Mouse (Mus musculus): ENCODE results near the gene Slc22a2. TPM values are rescaled to one million over a fixed set of nuclear protein-coding genes. Genes with fewer than 3 reads are reported as not detected.
A peak's percentile ranks its signal among the peaks of the same experiment; 100 is the strongest.
"Not testable (repeated sequence)": the region's sequence is repeated elsewhere in the genome, so short reads cannot be mapped to it uniquely, and the experiment has no call there.

Slc22a2 gene
- 1 to 10 TPM in 2 of 3 experiments, under 1 TPM in 1; 0.43 to 8.6 (median 7.9) TPM for polyA plus RNA-seq (2017; shearing (Covaris generic))

DNA sequence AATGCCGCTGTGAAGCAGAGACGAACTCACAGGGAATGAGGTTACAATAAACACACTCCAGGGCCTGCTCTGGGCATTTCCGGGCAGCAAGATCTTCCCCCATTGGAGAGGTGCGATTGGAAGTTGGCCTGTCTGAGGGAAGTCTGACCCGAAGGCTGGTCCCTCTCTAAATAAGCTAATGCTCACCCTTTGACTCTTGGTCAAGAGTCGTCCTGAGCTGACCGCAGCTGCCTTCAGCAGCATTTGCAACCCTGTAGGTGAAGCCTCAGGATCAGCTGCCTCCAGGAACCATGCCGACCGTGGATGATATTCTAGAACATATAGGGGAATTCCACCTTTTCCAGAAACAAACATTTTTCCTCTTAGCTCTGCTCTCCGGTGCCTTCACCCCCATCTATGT, at the start of gene Slc22a2:
Gene Slc22a2 (plus strand): TSS at position 142 of the 400 bp plus-strand sequence.
- no peak for ATAC-seq

DNA sequence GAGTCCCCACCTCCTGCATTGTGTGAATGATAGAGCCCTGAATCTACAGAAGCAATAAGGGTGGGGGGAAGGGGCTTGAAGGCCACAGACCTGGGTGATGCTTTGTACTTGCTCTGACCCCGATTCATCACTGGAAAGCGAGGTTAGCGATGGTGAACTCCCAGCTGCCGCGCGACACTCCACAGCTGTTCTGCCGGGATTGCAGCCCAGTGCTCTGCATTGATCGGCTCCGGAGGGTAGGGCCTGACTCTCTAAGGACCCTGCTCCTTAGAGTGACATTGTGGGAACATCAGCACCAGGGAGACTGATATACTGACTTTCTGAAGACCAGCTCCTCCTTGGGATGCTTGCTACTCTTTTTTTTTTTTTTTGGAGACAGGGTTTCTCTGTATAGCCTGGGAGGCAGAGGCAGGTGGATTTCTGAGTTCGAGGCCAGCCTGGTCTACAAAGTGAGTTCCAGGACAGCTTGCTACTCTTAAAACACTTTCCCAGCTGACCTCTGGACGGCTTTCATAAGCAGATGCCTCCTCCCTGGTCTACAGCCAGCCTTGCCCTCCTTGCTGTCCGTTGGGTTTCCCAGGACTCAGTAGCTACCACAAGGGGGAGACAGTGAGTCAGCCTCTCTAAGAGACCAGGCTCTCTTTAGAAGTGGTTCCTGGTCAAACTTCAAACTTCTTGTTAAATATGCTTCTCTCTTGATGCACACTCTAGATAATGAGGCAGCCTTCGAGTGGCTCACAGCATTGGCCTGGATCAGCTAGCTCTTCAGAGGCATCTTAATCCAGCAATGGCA, 49.4 kb upstream of the Slc22a2 start:
- ATAC-seq, result peak; percentile 54

DNA sequence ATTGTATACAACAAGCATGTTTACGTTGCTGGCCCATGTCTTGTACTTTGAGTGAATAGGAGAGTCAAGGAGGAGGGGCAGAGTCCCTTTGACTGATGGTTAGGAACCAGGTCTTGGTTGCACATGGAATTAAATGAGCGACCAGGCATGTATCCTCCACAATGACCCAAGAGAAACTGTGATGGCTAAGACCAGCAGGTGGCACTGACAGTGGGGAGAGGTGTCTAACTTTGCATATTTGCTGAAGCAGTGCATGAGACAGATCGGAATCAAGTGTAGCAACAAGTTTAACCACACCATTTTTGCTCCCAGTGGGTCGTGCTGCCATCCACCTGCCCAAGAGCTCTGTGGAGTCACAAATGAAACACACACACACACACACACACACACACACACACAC, 21.7 kb upstream of the Slc22a2 start:
- ATAC-seq, result no peak

DNA sequence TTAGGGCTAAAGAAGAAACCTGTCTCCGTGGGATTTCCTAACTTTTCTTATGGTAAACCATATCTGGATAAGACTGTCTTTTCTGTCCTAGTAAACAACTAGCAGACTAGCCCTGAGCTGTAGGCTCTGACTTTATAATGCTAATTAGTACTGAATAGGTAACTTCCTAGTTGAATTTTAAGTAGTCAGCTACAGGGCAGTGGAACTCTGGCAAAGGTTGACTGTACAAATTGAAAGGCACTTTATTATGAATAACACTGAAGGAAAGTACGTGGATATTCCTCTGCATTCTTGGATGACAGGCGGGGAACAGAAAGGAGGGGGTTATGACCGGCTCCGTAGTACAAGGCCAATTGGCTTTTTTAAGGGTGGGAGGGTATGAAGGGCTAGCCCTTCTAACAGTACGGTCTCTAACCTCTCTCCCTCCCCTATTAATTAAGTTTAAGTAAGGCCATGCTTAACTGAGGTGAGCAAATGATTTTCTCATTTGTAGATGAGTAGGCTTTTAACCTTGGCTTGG, 19.4 kb upstream of the Slc22a2 start:
- ATAC-seq, result not testable (repeated sequence)

DNA sequence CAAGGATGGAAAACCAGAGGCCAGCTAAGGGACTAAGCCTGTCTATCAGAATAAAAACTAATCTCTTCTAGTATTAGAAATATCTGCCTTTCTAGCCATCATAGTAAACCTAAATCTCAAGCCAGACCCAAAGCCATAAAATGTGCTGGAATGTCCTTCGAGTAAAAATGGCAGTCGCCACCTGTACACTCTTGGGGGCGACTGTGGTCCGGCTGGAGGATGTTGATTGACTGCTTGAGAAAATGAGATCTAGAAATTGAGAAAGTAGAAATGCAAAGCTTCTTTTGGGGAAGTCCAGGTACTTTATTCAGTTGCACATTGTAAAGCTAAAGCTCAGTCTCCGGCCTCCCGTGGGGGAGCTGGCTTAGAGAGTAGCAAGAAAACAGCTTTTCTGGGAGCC, 18.5 kb upstream of the Slc22a2 start:
- ATAC-seq, result no peak

DNA sequence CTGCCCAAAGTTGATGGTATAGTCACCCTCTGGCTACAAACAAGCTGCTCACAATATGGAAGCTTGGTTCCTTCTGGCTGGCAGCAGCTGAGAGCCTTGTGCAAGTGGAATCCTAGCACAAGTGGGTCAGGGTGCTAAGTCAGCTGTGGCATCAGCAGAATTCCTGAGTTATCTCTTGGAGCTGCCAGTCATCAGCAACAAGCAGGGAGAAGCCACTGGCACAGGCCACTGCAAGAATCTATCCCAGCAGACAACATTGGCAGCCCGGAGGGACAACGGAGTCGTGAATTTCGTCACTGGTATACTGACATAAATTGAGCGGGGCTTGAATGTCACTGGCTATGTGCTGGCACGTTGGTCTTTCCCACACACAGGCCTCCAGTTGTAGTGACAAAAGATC, 12.6 kb upstream of the Slc22a2 start:
- no peak for ATAC-seq

DNA sequence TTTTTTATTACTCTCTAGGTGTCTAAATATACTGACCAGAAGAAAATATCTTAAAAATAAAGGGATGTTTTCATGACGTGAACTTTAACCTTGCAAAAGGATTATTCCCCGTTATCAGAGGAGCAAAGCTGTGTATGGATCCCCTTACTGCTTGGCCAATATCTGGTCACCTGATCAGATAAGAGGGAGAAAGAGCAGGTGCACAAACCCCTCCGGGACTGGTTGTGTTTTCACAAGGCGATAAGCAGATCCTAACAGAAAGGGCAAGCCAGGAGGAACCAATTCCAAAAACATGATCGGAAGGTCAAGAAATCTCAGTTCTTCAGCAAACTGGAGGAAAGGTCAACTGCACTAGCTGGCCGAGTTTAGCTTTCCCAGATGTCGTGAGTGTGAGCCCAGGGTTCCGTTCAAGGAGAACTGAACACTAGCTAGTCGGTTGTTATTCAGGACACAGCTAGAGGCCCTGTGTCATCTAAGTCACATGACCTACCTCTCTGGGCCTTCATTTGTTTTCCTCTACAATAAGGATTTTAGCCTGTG, 11.9 kb upstream of the Slc22a2 start:
- ATAC-seq, result no peak

DNA sequence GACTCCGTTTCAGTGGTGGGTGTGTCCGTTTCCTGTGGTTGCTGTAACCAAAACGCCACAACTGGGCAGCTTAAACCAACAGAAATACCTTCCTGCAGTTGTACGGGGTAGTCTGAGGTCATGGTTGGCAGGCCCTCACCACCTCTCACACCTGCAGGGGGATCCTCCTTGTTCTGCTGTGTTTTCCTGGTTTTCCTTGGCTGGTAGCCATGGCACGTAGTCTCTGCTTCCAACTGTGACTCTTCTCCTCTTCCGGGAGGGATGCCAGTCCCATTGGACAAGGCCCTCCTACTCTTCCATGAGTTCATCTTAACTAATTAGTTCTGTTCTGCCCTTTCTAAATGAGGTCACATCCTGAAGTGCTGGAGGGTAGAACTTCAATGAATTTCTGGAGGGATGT, 8.5 kb upstream of the Slc22a2 start:
- no peak for ATAC-seq

DNA sequence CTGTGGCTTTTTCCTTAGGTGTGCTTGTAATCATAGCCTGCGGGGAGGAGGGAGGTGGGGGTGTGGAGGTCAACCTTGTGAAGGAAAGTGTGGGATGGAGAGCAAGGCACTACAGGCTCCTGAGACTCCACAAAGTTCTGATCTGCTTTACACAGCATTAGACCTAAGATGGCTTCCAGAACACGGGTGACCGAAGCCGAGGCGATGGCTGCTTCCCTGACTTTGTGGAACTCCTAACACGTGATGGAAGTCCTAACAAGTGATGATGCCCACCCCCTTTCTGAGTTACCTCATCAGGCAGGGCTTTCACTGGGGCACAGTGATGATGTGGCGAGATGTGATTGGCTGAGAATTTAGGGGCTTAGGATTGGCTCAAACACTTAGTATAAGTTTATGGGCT, 6.8 kb upstream of the Slc22a2 start:
- no peak for ATAC-seq

DNA sequence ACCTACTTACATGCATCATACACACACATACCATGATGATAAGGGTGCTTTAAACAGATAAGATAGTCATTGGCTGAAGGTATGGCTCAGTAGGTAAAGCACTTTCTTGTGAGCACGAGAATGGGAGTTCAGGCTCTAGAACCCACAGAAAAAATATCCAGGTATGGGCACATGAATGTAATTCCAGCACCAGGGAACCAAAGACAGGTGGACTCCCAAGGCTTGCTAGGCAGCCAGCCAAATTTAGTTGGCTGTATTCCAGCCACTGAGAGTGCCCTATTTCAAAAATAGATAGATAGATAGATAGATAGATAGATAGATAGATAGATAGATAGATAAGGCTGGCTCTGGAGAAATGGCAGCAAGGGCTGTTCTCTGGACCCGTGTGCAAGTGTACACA, 1.4 kb downstream of the Slc22a2 start:
- no peak for ATAC-seq

DNA sequence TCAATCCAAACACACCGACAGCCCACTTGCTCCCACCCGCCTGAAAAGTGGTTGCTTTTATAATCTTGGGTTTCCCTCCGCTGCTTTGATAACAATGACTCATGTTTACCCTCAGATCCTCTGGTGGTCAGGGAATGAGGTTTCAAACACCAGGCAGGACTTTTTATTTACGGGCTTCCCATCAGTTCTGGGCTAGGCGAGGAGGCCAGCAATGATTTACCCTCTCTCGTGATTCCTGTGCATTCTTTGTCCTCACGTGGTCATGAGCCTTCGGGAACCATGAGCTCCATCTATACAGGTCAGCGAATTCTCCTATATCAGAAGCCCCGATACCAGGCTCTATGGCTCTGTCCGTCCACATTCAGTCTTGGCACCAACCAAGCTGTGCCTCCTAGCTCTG, 3.0 kb downstream of the Slc22a2 start:
- no peak for ATAC-seq

DNA sequence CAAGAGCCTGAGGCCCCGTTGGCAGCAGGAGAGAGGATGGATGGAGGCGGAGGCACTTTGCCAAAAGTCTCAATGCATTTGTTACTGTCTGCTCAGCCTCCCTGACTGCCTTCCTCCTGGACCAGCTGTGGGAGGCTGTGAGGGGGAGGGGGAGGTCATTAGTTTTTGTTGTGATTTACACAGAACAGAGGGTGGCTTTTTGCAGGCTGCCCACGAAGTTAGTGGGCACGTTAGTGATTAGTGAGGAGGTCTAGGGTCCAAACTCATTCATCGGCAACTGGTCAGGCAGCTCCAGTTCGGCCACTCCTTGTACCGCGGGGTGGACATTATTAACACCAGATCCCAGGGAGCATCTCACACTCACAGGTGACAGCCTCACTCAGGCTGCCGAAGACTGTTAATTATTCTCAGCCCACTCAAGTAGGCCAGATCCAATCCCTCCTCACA, 4.9 kb downstream of the Slc22a2 start:
- ATAC-seq, result no peak

DNA sequence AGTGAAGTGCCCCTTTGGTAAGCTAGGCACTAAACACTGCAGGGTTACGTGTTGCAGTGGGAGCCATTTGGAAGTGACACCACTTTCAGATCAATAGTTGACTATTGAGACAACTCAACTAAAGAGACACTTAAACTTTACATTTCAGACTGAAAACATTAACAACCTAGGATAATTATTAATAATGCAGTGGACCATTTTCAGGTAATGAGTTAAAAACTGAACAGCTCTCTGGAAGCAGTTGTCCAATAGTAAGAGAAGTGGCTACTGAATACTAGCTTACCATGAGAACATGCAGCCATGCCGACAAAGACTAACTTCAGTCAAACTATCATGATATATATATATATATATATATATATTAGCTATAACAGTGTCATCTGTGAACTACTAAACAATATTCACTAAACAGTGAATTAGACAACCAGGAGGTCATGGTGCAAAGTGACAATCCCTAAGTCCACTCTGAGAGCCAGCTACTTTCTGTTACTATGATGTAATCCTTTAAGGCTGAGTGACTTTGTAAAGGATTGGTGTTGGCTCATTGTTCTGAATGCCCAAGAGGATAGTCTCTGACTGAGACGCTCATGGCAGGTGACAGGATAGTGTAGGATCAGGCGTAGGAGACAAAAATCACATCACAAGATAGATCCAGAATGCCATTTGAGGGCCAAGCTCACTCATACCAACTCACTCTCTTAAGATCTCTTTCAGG, 7.1 kb downstream of the Slc22a2 start:
- ATAC-seq, result no peak

DNA sequence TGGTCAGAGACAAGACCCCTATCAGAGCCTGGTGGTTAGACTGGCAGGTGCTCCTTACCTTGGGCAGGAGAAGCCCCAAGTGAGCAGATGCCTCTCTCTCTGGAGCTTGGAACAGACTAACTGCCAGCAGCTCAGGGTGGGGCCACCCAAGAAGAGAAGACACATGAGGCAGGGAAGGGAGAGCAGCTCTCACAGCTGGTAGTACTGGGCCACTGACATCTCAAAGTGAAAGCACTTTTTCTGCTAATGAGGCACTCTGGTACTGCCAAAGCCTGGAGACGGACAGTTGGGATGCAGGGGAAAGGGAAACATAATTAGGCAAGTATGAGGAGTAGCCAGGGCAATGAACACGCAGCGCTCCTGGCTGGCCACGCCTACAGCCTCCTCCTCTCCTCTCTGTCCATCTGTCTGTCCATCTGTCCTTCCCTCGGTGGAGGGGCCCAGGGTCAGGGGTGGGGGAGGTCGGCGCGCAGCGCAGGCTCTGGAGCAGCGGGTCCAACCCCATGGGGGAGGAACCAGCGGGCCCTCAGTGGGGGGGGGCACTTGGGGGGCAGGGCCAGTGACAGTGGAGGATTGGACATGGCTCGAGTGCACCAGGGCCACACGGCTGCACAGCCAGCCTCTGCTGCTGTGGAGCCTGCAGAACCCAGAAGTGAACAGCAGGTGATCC, 12.0 kb downstream of the Slc22a2 start:
- no peak for ATAC-seq

DNA sequence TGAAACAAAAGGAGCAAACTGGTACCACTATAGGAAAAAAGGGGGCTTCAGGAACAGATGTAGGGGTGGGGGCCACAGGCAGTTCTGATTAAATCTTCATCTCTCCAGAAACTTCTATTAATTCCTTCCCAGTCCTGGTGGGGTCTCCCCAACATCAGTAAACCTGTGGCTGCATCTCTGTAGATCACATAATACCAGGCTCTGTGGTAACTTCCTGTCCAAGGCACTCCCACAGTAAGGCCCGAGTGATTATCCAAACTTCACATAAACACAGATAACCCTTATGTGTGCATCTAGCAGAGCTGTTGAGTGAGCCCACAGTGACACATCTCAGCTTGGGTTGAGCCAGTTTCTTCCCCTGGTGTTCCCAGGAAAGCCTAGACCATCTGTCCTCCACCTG, 22.7 kb downstream of the Slc22a2 start:
- ATAC-seq, result peak; percentile 81

DNA sequence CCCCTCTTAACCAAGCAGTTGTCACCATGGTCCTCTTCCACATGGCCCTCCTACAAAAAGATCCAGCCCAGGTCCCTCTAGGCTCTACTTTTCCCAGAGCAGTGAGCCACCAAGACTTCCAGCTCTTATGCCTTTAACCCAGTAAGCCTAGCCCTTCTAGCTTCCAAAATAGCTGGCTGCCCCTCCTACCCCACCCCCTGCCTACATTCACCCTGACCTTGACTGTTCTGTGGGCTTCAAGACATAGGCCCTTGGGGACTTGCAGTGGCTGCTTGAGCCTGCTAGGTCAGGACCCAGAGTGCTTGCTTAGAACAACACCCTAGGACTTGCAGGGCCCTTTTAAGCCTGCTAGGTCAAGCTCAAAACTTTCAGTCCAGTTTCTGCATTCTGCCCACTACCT, 23.3 kb downstream of the Slc22a2 start:
- no peak for ATAC-seq

DNA sequence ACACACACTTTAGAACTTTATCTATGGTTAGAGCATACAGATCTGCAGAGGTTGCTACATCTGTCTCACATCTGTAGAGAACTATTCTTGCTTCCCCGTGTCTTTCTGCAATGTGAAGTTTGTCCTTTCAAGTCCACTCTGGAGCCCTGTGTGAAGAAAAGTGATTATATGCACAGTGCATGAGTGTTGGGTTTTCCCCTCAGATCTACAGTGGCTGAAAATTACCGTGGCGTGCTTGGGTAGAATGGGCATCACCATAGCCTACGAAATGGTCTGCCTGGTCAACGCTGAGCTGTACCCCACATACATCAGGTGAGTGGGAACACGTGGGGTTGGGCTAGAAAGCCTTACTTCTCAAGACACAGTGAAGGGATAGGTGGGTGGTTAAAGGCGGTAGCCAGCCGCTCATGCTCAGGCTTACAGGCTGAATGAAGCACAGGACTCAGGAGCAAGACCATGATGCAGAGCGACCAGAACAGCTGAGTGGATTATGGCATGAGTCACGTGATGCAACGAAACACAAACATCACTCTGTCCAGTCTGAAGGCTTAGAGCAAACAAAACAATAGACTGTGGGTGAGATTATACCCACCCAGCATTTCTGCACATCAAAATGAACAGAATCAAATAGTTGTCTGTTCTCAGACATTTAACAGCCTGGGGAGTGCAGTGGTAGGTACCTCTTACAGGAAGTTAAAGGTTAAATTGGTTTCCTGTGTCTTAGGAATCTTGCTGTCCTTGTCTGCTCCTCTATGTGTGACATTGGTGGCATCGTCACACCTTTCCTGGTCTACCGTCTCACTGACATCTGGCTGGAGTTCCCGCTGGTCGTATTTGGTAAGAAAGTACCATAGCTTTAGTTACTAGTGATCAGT, 30.8 kb downstream of the Slc22a2 start:
- ATAC-seq, result peak; percentile 86

DNA sequence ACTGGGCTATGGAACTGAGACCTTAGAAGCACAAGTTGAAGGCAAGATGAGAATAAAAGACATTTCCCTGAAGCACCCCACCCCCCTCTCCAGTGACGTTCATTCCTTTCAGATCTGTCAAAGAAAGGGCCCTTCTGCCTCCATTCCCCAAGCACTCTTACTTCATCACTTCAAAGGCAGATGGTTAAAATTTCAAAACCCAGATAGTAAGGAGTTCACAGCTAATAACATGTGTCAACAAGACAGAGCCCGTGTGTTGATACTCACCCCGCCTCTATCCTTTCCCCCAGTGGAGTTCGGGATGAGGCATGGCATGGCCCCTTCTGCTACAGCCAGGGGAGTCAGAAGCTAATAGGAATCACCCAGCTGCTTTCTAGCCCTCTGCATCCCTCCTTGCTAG, 31.5 kb downstream of the Slc22a2 start:
- peak; percentile 30 for ATAC-seq

DNA sequence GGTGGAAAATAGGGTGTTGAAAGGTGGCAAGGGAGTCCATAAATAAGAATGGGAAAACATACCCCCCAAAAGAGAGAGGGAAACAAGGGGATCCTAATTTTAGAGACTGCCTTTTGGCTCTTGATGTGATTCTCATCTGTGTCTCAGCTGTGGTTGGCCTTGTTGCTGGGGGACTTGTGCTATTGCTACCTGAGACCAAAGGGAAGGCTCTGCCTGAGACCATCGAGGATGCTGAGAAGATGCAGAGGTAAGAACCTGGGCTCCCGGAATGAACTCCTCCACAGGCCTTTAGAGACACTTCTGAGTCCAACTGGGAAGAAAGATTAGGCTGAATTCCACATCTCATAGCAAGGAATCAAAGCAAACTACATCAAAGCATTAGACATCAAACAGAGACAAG, 35.7 kb downstream of the Slc22a2 start:
- ATAC-seq, result no peak

DNA sequence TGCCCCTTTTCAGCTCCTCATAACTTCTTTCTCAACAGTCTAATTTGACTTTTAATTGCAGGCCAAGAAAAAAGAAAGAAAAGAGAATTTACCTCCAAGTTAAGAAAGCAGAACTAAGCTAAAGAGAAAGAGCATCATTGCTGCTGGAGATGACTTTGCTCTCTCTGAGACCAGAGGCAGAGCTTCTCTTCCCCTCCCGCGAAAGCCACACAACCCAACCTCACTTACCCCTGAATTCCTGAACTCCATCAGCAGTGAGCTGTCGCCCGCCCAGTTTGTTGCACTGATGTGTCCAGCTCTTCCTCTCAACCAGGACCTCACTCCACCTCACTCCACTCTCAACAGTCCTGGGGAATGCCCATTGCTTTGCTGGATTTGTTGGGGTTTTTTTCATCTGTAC, 44.1 kb downstream of the Slc22a2 start:
- ATAC-seq, result no peak

DNA sequence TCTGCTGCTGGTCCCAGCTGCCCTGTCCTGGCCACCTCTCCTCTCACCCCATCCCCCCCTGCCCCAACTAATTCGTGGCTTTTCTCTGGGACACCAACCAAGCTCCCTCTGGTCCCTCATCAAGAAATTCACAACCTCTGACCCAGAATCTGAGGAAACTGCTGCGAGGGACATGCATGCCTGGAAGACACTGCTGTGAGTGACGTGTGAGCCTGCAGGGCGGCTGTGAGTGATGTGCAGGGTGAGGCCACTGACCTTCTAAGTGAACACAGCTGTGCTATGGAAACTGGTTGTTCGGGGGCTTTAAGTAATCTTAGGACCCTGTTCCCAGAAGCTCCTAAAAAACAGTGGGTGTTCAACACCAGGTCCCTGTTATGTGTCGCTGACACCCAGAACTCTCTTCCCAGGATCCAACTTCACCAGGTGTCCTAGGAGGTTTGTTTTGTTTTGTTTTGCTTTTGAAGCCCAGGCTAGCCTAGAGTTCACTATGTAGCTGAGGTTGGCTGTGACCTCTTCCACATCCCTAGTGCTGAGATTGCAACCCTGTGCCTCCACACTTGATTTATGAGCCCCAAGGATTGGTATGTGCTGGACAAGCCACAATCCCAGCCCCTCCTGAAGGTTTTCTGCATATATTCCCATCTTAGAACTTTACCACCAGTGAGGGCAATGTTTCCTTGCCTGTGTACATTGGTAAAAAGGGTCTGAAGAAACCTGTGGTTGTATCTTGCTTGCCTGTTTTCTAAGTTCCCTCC, 47.2 kb downstream of the Slc22a2 start:
- ATAC-seq, result no peak
